Mouse (Mus musculus) lung, postnatal 0 days (tissue): ENCODE measurements around the gene Ctnna2.

Experiments used
- CTCF ChIP-seq: IDR thresholded peaks from 2 replicates; pipeline ENCODE4 v1.5.1; 2016; ENCODE audit warnings: antibody characterized with exemption, mild to moderate bottlenecking
- EP300 ChIP-seq: IDR thresholded peaks from 2 replicates; pipeline ENCODE4 v1.6.1; 2016; ENCODE audit warnings: antibody characterized with exemption, mild to moderate bottlenecking, control low read depth

DNA sequence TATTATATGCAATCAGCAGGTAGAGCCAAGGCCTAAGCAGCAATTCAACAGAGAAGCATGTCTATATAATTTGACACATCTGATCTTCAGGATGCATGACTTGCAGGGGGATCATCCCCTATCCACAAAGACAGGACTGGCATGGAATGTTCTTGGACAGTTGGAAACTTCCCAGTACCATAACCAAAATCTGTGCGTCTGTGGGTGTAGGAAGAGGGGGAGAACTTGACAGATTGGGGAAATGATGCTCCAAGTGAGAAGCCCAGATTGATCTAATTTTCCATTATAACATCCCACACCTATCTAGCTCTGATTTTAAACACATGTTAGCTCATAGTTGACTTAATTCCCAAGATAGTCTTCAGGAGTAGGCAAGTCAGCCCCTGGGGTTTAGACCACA lies 968.5 kb downstream of the Ctnna2 start:
- TF ChIP-seq CTCF (no peak), EP300 (no peak)
